Mouse (Mus musculus) adrenal gland, postnatal 4 days (tissue): ENCODE data around the gene Syce1l. TPM values are rescaled to one million over a fixed set of nuclear protein-coding genes. Genes with fewer than 3 reads are reported as not detected.

Source experiments
- DNase-seq, 2 experiments: peaks; one replicate each; pipeline ENCODE4 v3.0.0; 2021 to 2022; ENCODE audit warnings: low spot score in 2 of 2, mixed read lengths in 2 of 2
- total RNA-seq, 2 experiments: library from RNA; stranded (reverse); gene quantifications; 2 replicates each; pipeline ENCODE4 v1.2.3; 2021

The Syce1l gene
- total RNA-seq, 2 experiments from 2014 or later, result 0.70 to 0.87 TPM

- DNase-seq, result no peak
Observed at GRCm38 (mm10) chr8:113672599-113673255, 29.7 kb downstream of the Syce1l start.

- DNase-seq, result no peak
Observed at GRCm38 (mm10) chr8:113673300-113673699, 30.3 kb downstream of the Syce1l start.

GRCm38 (mm10) chr8:113674611-113675010 is 31.6 kb downstream of the Syce1l start:
- DNase-seq, result no peak

GRCm38 (mm10) chr8:113675281-113675680 is 32.3 kb downstream of the Syce1l start:
- no peak for DNase-seq

- no peak for DNase-seq
Observed at GRCm38 (mm10) chr8:113676811-113677210, 33.8 kb downstream of the Syce1l start.

GRCm38 (mm10) chr8:113679361-113679760 is 36.3 kb downstream of the Syce1l start:
- DNase-seq, result no peak

GRCm38 (mm10) chr8:113687889-113688542 is 45.0 kb downstream of the Syce1l start:
- no peak for DNase-seq

GRCm38 (mm10) chr8:113688543-113688915 is 45.5 kb downstream of the Syce1l start:
- DNase-seq, result no peak

GRCm38 (mm10) chr8:113691622-113692343 is 48.8 kb downstream of the Syce1l start:
- no peak for DNase-seq

- no peak for DNase-seq
Observed at GRCm38 (mm10) chr8:113704968-113705367, 62.0 kb downstream of the Syce1l start.

Other genes with a start within 250 kb of the Syce1l start
- 10 to 100 TPM; 16.1 to 19.1 TPM for gene Mon1b, start 7.6 kb upstream of the Syce1l start, total RNA-seq
- 1 to 10 TPM; 1.5 to 1.7 TPM for gene Adamts18, start 205.5 kb downstream of the Syce1l start, total RNA-seq